Mouse (Mus musculus) midbrain, embryonic 11.5 days (tissue): ENCODE data around the gene Gm10024. TPM values are rescaled to one million over a fixed set of nuclear protein-coding genes. Genes with fewer than 3 reads are reported as not detected.
"Not testable (repeated sequence)": the region's sequence is repeated elsewhere in the genome, so short reads cannot be mapped to it uniquely, and the experiment has no call there.

Source experiments
- ATAC-seq: fragments of 200-750 bp; cut with Nextera tagmentation; 2 replicates; pipeline ENCODE4 v1.8.0; 2017; ENCODE audit warnings: moderate TSS enrichment, moderate library complexity; ENCODE audit not compliant: low FRiP score
- DNase-seq: peaks from one replicate; pipeline ENCODE4 v3.0.0; 2015; ENCODE audit warnings: low spot score; ENCODE audit errors: missing footprints
- H3K27ac ChIP-seq: fragments of 300-500 bp; sonication (generic); 2 replicates; pipeline ENCODE4 v1.5.1; 2014; ENCODE audit warnings: low read depth, low read length
- H3K27me3 ChIP-seq: fragments of 300-500 bp; sonication (generic); 2 replicates; pipeline ENCODE4 v1.6.1; 2014; ENCODE audit warnings: mild to moderate bottlenecking, low read length, moderate library complexity, mixed read lengths; ENCODE audit not compliant: control insufficient read depth, insufficient read depth
- H3K36me3 ChIP-seq: fragments of 300-500 bp; sonication (generic); 2 replicates; pipeline ENCODE4 v1.6.1; 2014; ENCODE audit warnings: mild to moderate bottlenecking, low read length, moderate library complexity, mixed read lengths; ENCODE audit not compliant: control insufficient read depth, insufficient read depth
- H3K4me1 ChIP-seq: fragments of 300-500 bp; sonication (generic); 2 replicates; pipeline ENCODE4 v1.6.1; 2014; ENCODE audit warnings: low read length; ENCODE audit not compliant: control insufficient read depth, insufficient read depth
- H3K4me2 ChIP-seq: fragments of 300-500 bp; sonication (generic); 2 replicates; pipeline ENCODE4 v1.6.1; 2014; ENCODE audit warnings: mild to moderate bottlenecking, moderate library complexity
- H3K4me3 ChIP-seq: fragments of 300-500 bp; sonication (generic); 2 replicates; pipeline ENCODE4 v1.5.1; 2014; ENCODE audit warnings: low read depth, low read length
- H3K9ac ChIP-seq: fragments of 300-500 bp; sonication (generic); 2 replicates; pipeline ENCODE4 v1.6.1; 2014; ENCODE audit warnings: low read length
- H3K9me3 ChIP-seq: fragments of 300-500 bp; sonication (generic); 2 replicates; pipeline ENCODE4 v1.6.1; 2016; ENCODE audit warnings: low read length; ENCODE audit not compliant: control insufficient read depth
- WGBS: fragments of 180-500 bp; shearing (Covaris S2); extraction: QIAGEN DNeasy Blood & Tissue Kit; methylation state at CpG from one replicate; pipeline ENCODE4 v1.1.7; 2014; 5-methylcytosine and 5-hydroxymethylcytosine counted together
- polyA plus RNA-seq: library from polyadenylated mRNA; unstranded; fragments of >200 nt; fragmentation: Nextera tagmentation; extraction: Ambion mirVana; gene quantifications from 2 replicates; pipeline ENCODE4 v1.2.1, GENCODE M21; 2014

The Gm10024 gene
- polyA plus RNA-seq, 1 experiment from 2014 or later: not detected

- H3K4me3 ChIP-seq, H3K36me3 ChIP-seq, H3K4me1 ChIP-seq, H3K9ac ChIP-seq, H3K27me3 ChIP-seq, H3K27ac ChIP-seq, H3K9me3 ChIP-seq, DNase-seq, H3K4me2 ChIP-seq, ATAC-seq: not testable (repeated sequence)
- 82% methylated on average over 1 of the region's 1 CpGs for WGBS
Measured at GRCm38 (mm10) chr10:77720299-77720698, 9.0 kb downstream of the Gm10024 start, which contains the start of gene Krtap12-1. Gene Krtap12-1 (plus strand): TSS chr10:77720599.

GRCm38 (mm10) chr10:77724855-77725254 lies 13.6 kb downstream of the Gm10024 start:
- Histone ChIP-seq H3K4me1 (no peaks in the 10 kb centered on the region), H3K9me3 (no peaks in the 10 kb centered on the region), H3K27ac (no peak overlapping the region), H3K36me3 (no peaks in the 10 kb centered on the region), H3K4me3 (no peak overlapping the region), H3K9ac (no peak overlapping the region), H3K27me3 (no peaks in the 10 kb centered on the region), H3K4me2 (no peak overlapping the region)
- ATAC-seq (no peak), DNase-seq (no peak)
- WGBS: 75% methylated on average over 8 of the region's 8 CpGs

- DNase-seq: no peak
- no peak for ATAC-seq
- no peaks in the 10 kb centered on the region for H3K36me3 ChIP-seq
- no peak within 1 kb of the TSS for H3K4me2 ChIP-seq
- no peak within 1 kb of the TSS for H3K9ac ChIP-seq
- H3K4me3 ChIP-seq: no peak within 1 kb of the TSS
- H3K9me3 ChIP-seq: no peaks in the 10 kb centered on the region
- no peak within 1 kb of the TSS for H3K27ac ChIP-seq
- no peaks in the 10 kb centered on the region for H3K27me3 ChIP-seq
- no peaks in the 10 kb centered on the region for H3K4me1 ChIP-seq
- WGBS: 44% methylated on average over 3 of the region's 3 CpGs
Measured at GRCm38 (mm10) chr10:77726186-77726585, 14.9 kb downstream of the Gm10024 start, which contains the start of gene Gm10100. Gene Gm10100 (plus strand): TSS chr10:77726486.

- Histone ChIP-seq H3K9me3 (no peaks in the 10 kb centered on the region), H3K4me2 (no peak overlapping the region), H3K4me3 (no peak overlapping the region), H3K9ac (no peak overlapping the region), H3K27ac (no peak overlapping the region), H3K27me3 (no peaks in the 10 kb centered on the region), H3K4me1 (no peaks in the 10 kb centered on the region), H3K36me3 (no peaks in the 10 kb centered on the region)
- DNase-seq: no peak
- 63% methylated on average over 4 of the region's 4 CpGs for WGBS
- no peak for ATAC-seq
Measured at GRCm38 (mm10) chr10:77728280-77728679, 17.0 kb downstream of the Gm10024 start.

- no peak overlapping the region for H3K4me3 ChIP-seq
- no peak overlapping the region for H3K4me2 ChIP-seq
- ATAC-seq (no peak), DNase-seq (no peak)
- no peaks in the 10 kb centered on the region for H3K4me1 ChIP-seq
- H3K9me3 ChIP-seq: no peaks in the 10 kb centered on the region
- no peak overlapping the region for H3K27ac ChIP-seq
- H3K27me3 ChIP-seq: no peaks in the 10 kb centered on the region
- no peaks in the 10 kb centered on the region for H3K36me3 ChIP-seq
- 52% methylated on average over 4 of the region's 4 CpGs for WGBS
- no peak overlapping the region for H3K9ac ChIP-seq
Measured at GRCm38 (mm10) chr10:77729241-77729640, 18.0 kb downstream of the Gm10024 start.

GRCm38 (mm10) chr10:77735928-77736327 lies 24.7 kb downstream of the Gm10024 start:
- WGBS: 96% methylated on average over 1 of the region's 1 CpGs
- Histone ChIP-seq H3K27ac (no peak overlapping the region), H3K4me1 (0 out of 2 replicates have a peak, but pooled peaks cover 3% of the 10 kb centered on the region), H3K36me3 (no peaks in the 10 kb centered on the region), H3K4me2 (no peak overlapping the region), H3K4me3 (no peak overlapping the region), H3K9ac (no peak overlapping the region), H3K27me3 (no peaks in the 10 kb centered on the region), H3K9me3 (no peaks in the 10 kb centered on the region)
- no peak for DNase-seq
- ATAC-seq: no peak

- H3K27me3 ChIP-seq: no peaks in the 10 kb centered on the region
- no peak overlapping the region for H3K4me2 ChIP-seq
- 95% methylated on average over 4 of the region's 4 CpGs for WGBS
- no peak overlapping the region for H3K9ac ChIP-seq
- no peaks in the 10 kb centered on the region for H3K9me3 ChIP-seq
- H3K4me1 ChIP-seq: 0 out of 2 replicates have a peak, but pooled peaks cover 3% of the 10 kb centered on the region
- H3K4me3 ChIP-seq: no peak overlapping the region
- H3K27ac ChIP-seq: no peak overlapping the region
- DNase-seq: no peak
- H3K36me3 ChIP-seq: no peaks in the 10 kb centered on the region
- ATAC-seq: no peak
Measured at GRCm38 (mm10) chr10:77738929-77739328, 27.7 kb downstream of the Gm10024 start.

GRCm38 (mm10) chr10:77741924-77742688 lies 30.8 kb downstream of the Gm10024 start, which contains the start of gene Gm18596:
Gene Gm18596 (minus strand): TSS chr10:77742638.
- not testable (repeated sequence) for ATAC-seq, H3K4me2 ChIP-seq, H3K27me3 ChIP-seq, H3K4me3 ChIP-seq, H3K9me3 ChIP-seq, H3K36me3 ChIP-seq, DNase-seq, H3K9ac ChIP-seq, H3K4me1 ChIP-seq, H3K27ac ChIP-seq
- 68% methylated on average over 4 of the region's 5 CpGs for WGBS

- not testable (repeated sequence) for DNase-seq, H3K4me2 ChIP-seq, H3K27ac ChIP-seq, H3K9me3 ChIP-seq, H3K36me3 ChIP-seq, H3K27me3 ChIP-seq, H3K4me1 ChIP-seq, ATAC-seq, H3K4me3 ChIP-seq, H3K9ac ChIP-seq
- WGBS: 59% methylated on average over 1 of the region's 1 CpGs
Measured at GRCm38 (mm10) chr10:77750686-77751085, 39.4 kb downstream of the Gm10024 start.
